Mouse (Mus musculus): Measurements from ENCODE around the gene Ndufa13.
"Not testable (repeated sequence)": the region's sequence is repeated elsewhere in the genome, so short reads cannot be mapped to it uniquely, and the experiment has no call there.

The Ndufa13 gene

GRCm38 (mm10) chr8:69902163-69903062 lies at the start of gene Ndufa13, which contains the start of the genes Tssk6 and Yjefn3:
Gene Ndufa13, minus strand, starts transcription at chr8:69902558.
Gene Tssk6, plus strand, starts transcription at chr8:69902184.
Gene Yjefn3, minus strand, starts transcription at chr8:69902712.
- peak; percentile 30 for DNase-seq

- DNase-seq, result no peak
These were observed 47.9 kb upstream of the Ndufa13 start for GRCm38 (mm10) chr8:69950300-69950699.

- not testable (repeated sequence) for DNase-seq
These were observed 40.1 kb upstream of the Ndufa13 start for GRCm38 (mm10) chr8:69942495-69942894.

- DNase-seq, result no peak
These were observed 38.0 kb upstream of the Ndufa13 start for GRCm38 (mm10) chr8:69940386-69940785.

- no peak for DNase-seq
These were observed 37.3 kb upstream of the Ndufa13 start for GRCm38 (mm10) chr8:69939633-69940032.

- no peak for DNase-seq
These were observed 36.1 kb upstream of the Ndufa13 start for GRCm38 (mm10) chr8:69938245-69938982.

GRCm38 (mm10) chr8:69937466-69937865 lies 35.1 kb upstream of the Ndufa13 start:
- no peak for DNase-seq

GRCm38 (mm10) chr8:69936050-69936794 lies 33.9 kb upstream of the Ndufa13 start:
- peak; percentile 90 for DNase-seq

GRCm38 (mm10) chr8:69935431-69935830 lies 33.1 kb upstream of the Ndufa13 start:
- no peak for DNase-seq

GRCm38 (mm10) chr8:69934582-69934981 lies 32.2 kb upstream of the Ndufa13 start:
- no peak for DNase-seq

- DNase-seq, result no peak
These were observed 31.5 kb upstream of the Ndufa13 start for GRCm38 (mm10) chr8:69933811-69934210.

- DNase-seq, result no peak
These were observed 24.5 kb upstream of the Ndufa13 start for GRCm38 (mm10) chr8:69926901-69927300.

- DNase-seq, result no peak
These were observed 21.6 kb upstream of the Ndufa13 start for GRCm38 (mm10) chr8:69923986-69924385.

- no peak for DNase-seq
These were observed 18.8 kb upstream of the Ndufa13 start for GRCm38 (mm10) chr8:69921141-69921540.

GRCm38 (mm10) chr8:69919876-69920662 lies 17.7 kb upstream of the Ndufa13 start:
- DNase-seq, result peak; percentile 87

GRCm38 (mm10) chr8:69919010-69919409 lies 16.7 kb upstream of the Ndufa13 start:
- peak; percentile 89 for DNase-seq

GRCm38 (mm10) chr8:69918506-69918905 lies 16.1 kb upstream of the Ndufa13 start:
- no peak for DNase-seq

GRCm38 (mm10) chr8:69915748-69916147 lies 13.4 kb upstream of the Ndufa13 start:
- peak; percentile 48 for DNase-seq

GRCm38 (mm10) chr8:69914526-69914925 lies 12.2 kb upstream of the Ndufa13 start:
- DNase-seq, result no peak

- DNase-seq, result no peak
These were observed 10.2 kb upstream of the Ndufa13 start for GRCm38 (mm10) chr8:69912478-69913074.

- no peak for DNase-seq
These were observed 9.6 kb upstream of the Ndufa13 start for GRCm38 (mm10) chr8:69911917-69912316.

GRCm38 (mm10) chr8:69907106-69907505 lies 4.7 kb upstream of the Ndufa13 start:
- DNase-seq, result no peak
